Mouse (Mus musculus) MEL (cell line): ENCODE results near the gene Ifitm6. TPM values are rescaled to one million over a fixed set of nuclear protein-coding genes. Genes with fewer than 3 reads are reported as not detected.

Experiments used
- DNase-seq: peaks from one replicate; pipeline ENCODE4 v3.0.0; 2011; ENCODE audit warnings: low read depth, low spot score
- H3K27ac ChIP-seq: 2 replicates; pipeline ENCODE4 v1.5.1; 2012; ENCODE audit warnings: low read depth, mild to moderate bottlenecking, control low read depth, low read length, moderate library complexity; ENCODE audit not compliant: control insufficient read depth
- H3K27me3 ChIP-seq, 2 experiments: fragments of 150-350 bp in 1 of 2; sonication (generic) in 1 of 2; 2 replicates each; pipeline ENCODE4 v1.6.1; 2012; ENCODE audit warnings: low read length in 2 of 2, mild to moderate bottlenecking in 2 of 2, improper control_type of control experiment in 1 of 2, moderate library complexity in 1 of 2; ENCODE audit not compliant: insufficient read depth in 2 of 2, control insufficient read depth in 1 of 2
- H3K36me3 ChIP-seq, 2 experiments: 2 replicates each; pipeline ENCODE4 v1.6.1; 2012 to 2014; ENCODE audit warnings: low read length in 2 of 2, improper control_type of control experiment in 1 of 2, inconsistent platforms in 1 of 2, mild to moderate bottlenecking in 1 of 2; ENCODE audit not compliant: insufficient read depth in 2 of 2, control insufficient read depth in 1 of 2
- H3K4me1 ChIP-seq, 2 experiments: fragments of 150-350 bp in 1 of 2; sonication (generic) in 1 of 2; 2 replicates each; pipeline ENCODE4 v1.6.1; 2012; ENCODE audit warnings: low read length in 2 of 2, improper control_type of control experiment in 1 of 2, mild to moderate bottlenecking in 1 of 2; ENCODE audit not compliant: insufficient read depth in 2 of 2, control insufficient read depth in 1 of 2
- H3K4me3 ChIP-seq, 2 experiments: fragments of 150-350 bp in 1 of 2; sonication (generic) in 1 of 2; 2 replicates each; pipeline ENCODE4 v1.5.1; 2012; ENCODE audit warnings: low read depth in 2 of 2, low read length in 2 of 2, mild to moderate bottlenecking in 2 of 2, moderate library complexity in 2 of 2, control low read depth in 1 of 2, improper control_type of control experiment in 1 of 2; ENCODE audit not compliant: control insufficient read depth in 1 of 2, insufficient read depth in 1 of 2
- H3K79me2 ChIP-seq: 2 replicates; pipeline ENCODE4 v1.6.1; 2012; ENCODE audit warnings: mild to moderate bottlenecking, low read length, moderate library complexity; ENCODE audit not compliant: control insufficient read depth, poor library complexity, insufficient read depth
- H3K9ac ChIP-seq: 2 replicates; pipeline ENCODE4 v1.6.1; 2012; ENCODE audit warnings: low read depth, mild to moderate bottlenecking, control low read depth, low read length, moderate library complexity; ENCODE audit not compliant: control insufficient read depth, poor library complexity, severe bottlenecking
- H3K9me3 ChIP-seq: fragments of 150-350 bp; sonication (generic); replicated peaks from 2 replicates; pipeline ENCODE4 v1.6.1; 2012; ENCODE audit warnings: mild to moderate bottlenecking, low read length, improper control_type of control experiment, moderate library complexity; ENCODE audit not compliant: insufficient read depth
- CHD1 ChIP-seq: IDR thresholded peaks from 2 replicates; pipeline ENCODE4 v1.6.1; 2012; ENCODE audit warnings: low read depth, mild to moderate bottlenecking, inconsistent platforms, low read length, improper control_type of control experiment
- GATA1 ChIP-seq: IDR thresholded peaks from 2 replicates; pipeline ENCODE4 v1.6.1; 2011; ENCODE audit warnings: low read depth, low read length, improper control_type of control experiment
- JUND ChIP-seq: IDR thresholded peaks from 2 replicates; pipeline ENCODE4 v1.6.1; 2011; ENCODE audit warnings: low read depth, mild to moderate bottlenecking, improper control_type of control experiment, low read length
- KAT2A ChIP-seq: conservative IDR thresholded peaks from 2 replicates; pipeline ENCODE4 v1.6.1; 2012; ENCODE audit warnings: low read depth, low read length, improper control_type of control experiment, inconsistent platforms
- MAX ChIP-seq: IDR thresholded peaks from 2 replicates; pipeline ENCODE4 v1.6.1; 2011; ENCODE audit warnings: low read length, improper control_type of control experiment
- MAZ ChIP-seq: IDR thresholded peaks from 2 replicates; pipeline ENCODE4 v1.6.1; 2012; ENCODE audit warnings: low read depth, mild to moderate bottlenecking, inconsistent platforms, low read length, improper control_type of control experiment
- MEF2A ChIP-seq: IDR thresholded peaks from 2 replicates; pipeline ENCODE4 v1.6.1; 2014; ENCODE audit warnings: low read depth, mild to moderate bottlenecking, inconsistent platforms, low read length, improper control_type of control experiment; ENCODE audit not compliant: poor library complexity, insufficient replicate concordance, severe bottlenecking; ENCODE audit errors: extremely low read depth
- MXI1 ChIP-seq: IDR thresholded peaks from 2 replicates; pipeline ENCODE4 v1.6.1; 2011; ENCODE audit warnings: mild to moderate bottlenecking, low read depth, low read length, improper control_type of control experiment
- MYB ChIP-seq: IDR thresholded peaks from 2 replicates; pipeline ENCODE4 v1.6.1; 2011; ENCODE audit warnings: mild to moderate bottlenecking, low read depth, low read length, improper control_type of control experiment
- MYC ChIP-seq: IDR thresholded peaks from 2 replicates; pipeline ENCODE4 v1.6.1; 2011; ENCODE audit warnings: low read depth, mild to moderate bottlenecking, low read length, improper control_type of control experiment, moderate library complexity
- NELFE ChIP-seq: IDR thresholded peaks from 2 replicates; pipeline ENCODE4 v1.6.1; 2011; ENCODE audit warnings: low read depth, low read length, improper control_type of control experiment
- NRF1 ChIP-seq: IDR thresholded peaks from 2 replicates; pipeline ENCODE4 v1.6.1; 2014; ENCODE audit warnings: low read depth, mild to moderate bottlenecking, inconsistent platforms, low read length, improper control_type of control experiment, moderate library complexity; ENCODE audit not compliant: poor library complexity, insufficient read depth, severe bottlenecking
- POLR2A ChIP-seq, 2 experiments: IDR thresholded peaks; 2 replicates each; pipeline ENCODE4 v1.6.1; 2011 to 2012; ENCODE audit warnings: low read length in 2 of 2, mild to moderate bottlenecking in 2 of 2, control low read depth in 1 of 2, improper control_type of control experiment in 1 of 2, low read depth in 1 of 2, moderate library complexity in 1 of 2; ENCODE audit not compliant: control insufficient read depth in 1 of 2, insufficient read depth in 1 of 2, poor library complexity in 1 of 2
- POLR2AphosphoS5 ChIP-seq: IDR thresholded peaks from 2 replicates; pipeline ENCODE4 v1.6.1; 2012; ENCODE audit warnings: low read depth, borderline replicate concordance, mild to moderate bottlenecking, inconsistent platforms, low read length, moderate library complexity, mixed read lengths
- SIN3A ChIP-seq: IDR thresholded peaks from 2 replicates; pipeline ENCODE4 v1.6.1; 2012; ENCODE audit warnings: low read length, improper control_type of control experiment, inconsistent platforms
- TCF12 ChIP-seq: IDR thresholded peaks from 2 replicates; pipeline ENCODE4 v1.6.1; 2014; ENCODE audit warnings: low read depth, mild to moderate bottlenecking, inconsistent platforms, low read length, improper control_type of control experiment, moderate library complexity
- UBTF ChIP-seq: IDR thresholded peaks from 2 replicates; pipeline ENCODE4 v1.6.1; 2012; ENCODE audit warnings: low read depth, mild to moderate bottlenecking, inconsistent platforms, low read length, improper control_type of control experiment, moderate library complexity, borderline replicate concordance; ENCODE audit not compliant: insufficient read depth
- USF1 ChIP-seq: IDR thresholded peaks from 2 replicates; pipeline ENCODE4 v1.6.1; 2014; ENCODE audit warnings: low read depth, mild to moderate bottlenecking, inconsistent platforms, low read length, improper control_type of control experiment, moderate library complexity
- USF2 ChIP-seq, 2 experiments: IDR thresholded peaks; 2 replicates each; pipeline ENCODE4 v1.6.1; 2011 to 2012; ENCODE audit warnings: improper control_type of control experiment in 2 of 2, low read length in 2 of 2, borderline replicate concordance in 1 of 2, inconsistent platforms in 1 of 2, low read depth in 1 of 2, mild to moderate bottlenecking in 1 of 2; ENCODE audit not compliant: insufficient read depth in 1 of 2
- ZKSCAN1 ChIP-seq: IDR thresholded peaks from 2 replicates; pipeline ENCODE4 v1.6.1; 2012; ENCODE audit warnings: low read depth, mild to moderate bottlenecking, inconsistent platforms, low read length, improper control_type of control experiment, moderate library complexity
- polyA plus RNA-seq, 2 experiments: library from polyadenylated mRNA; stranded (reverse) in 1 of 2; unstranded in 1 of 2; fragments of >175 nt in 1 of 2; fragments of >200 nt in 1 of 2; gene quantifications; 2 replicates each; pipeline versions ENCODE4 v1.2.1 to v1.2.4; 2012; ENCODE audit warnings: low replicate concordance in 2 of 2, low read depth in 1 of 2; ENCODE audit not compliant: insufficient read length in 2 of 2, insufficient read depth in 1 of 2, missing spikeins in 1 of 2
- total RNA-seq: library from RNA; depleted of rRNA; stranded (reverse); fragments of 300-350 nt; gene quantifications from 2 replicates; pipeline ENCODE4 v1.2.3, GENCODE M21; 2012

Ifitm6 gene
- total and polyA plus RNA-seq, 3 experiments: not detected

DNA sequence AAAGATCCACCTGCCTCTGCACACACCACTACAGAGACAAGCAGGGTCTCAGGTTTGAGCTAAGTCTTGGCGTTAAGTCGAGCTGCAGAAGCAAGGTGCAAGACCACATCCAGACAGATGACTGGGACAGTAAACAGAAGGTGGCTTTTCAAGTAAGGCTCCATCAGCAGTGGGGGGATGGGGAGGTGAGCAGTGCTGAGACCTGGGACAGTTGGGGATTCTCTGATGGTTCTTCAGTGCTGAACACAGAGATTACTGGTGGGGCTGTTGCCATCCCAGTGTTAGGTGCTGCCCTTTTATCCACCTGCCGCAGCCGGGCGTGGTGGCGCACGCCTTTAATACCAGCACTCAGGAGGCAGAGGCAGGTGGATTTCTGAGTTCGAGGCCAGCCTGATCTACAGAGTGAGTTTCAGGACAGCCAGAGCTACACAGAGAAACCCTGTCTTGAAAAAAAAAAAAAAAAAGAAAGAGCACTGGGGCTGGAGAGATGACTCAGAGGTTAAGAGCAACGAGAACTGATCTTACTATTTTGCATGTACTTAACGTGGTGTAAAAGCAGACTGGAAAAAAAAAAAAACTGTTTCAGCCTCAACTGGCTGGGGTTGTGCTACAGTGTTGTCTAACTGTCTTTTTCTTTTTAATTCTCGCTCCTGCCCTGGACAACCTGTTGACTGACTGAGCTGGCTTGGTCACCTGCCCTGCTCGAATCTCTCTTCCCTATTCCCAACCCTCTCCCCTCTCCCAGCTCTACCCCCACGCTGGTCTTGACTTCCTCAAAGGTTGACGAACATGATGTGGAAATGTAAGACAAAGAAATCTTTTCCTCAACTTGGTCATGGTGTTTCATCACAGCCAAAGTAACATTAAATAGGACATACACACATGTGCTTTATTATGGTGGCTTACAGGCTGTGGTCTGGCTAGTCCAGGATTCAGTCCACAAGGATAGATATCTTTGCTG, 4.0 kb upstream of the Ifitm6 start:
- Histone ChIP-seq H3K9me3 (no peaks in the 10 kb centered on the region), H3K79me2 (no peaks in the 10 kb centered on the region), H3K27ac (no peak overlapping the region), H3K36me3 (no peaks in the 10 kb centered on the region), H3K9ac (no peak overlapping the region), H3K4me1 (no peaks in the 10 kb centered on the region), H3K27me3 (peaks cover 3 to 4% of the 10 kb centered on the region in 2 experiments; a peak in 3 of 4 replicates), H3K4me3 (no peak overlapping the region)
- no peak for TF ChIP-seq MEF2A
- no peak for TF ChIP-seq MYB
- TF ChIP-seq MAX: no peak
- no peak for TF ChIP-seq USF1
- TF ChIP-seq JUND: no peak
- no peak for TF ChIP-seq SIN3A
- TF ChIP-seq POLR2A (IDR thresholded peaks at IDR 0.05; ENCODE audit: control insufficient read depth in 1 of 2, insufficient read depth in 1 of 2, low read depth in 1 of 2, low read length in 2 of 2, poor library complexity in 1 of 2): no peak
- no peak for TF ChIP-seq USF2 (IDR thresholded peaks at IDR 0.05; ENCODE audit: borderline replicate concordance in 1 of 2, insufficient read depth in 1 of 2, low read depth in 1 of 2, low read length in 2 of 2)
- no peak for TF ChIP-seq ZKSCAN1
- TF ChIP-seq MXI1: no peak
- TF ChIP-seq GATA1: no peak
- TF ChIP-seq CHD1: no peak
- TF ChIP-seq POLR2AphosphoS5: no peak
- TF ChIP-seq NRF1: no peak
- TF ChIP-seq UBTF: no peak
- TF ChIP-seq MAZ: no peak
- TF ChIP-seq MYC: no peak
- TF ChIP-seq NELFE: no peak
- TF ChIP-seq KAT2A: no peak
- no peak for TF ChIP-seq TCF12
- no peak for DNase-seq
